Mouse (Mus musculus) olfactory bulb, adult 2 months (tissue): ENCODE measurements around the gene Rpusd2.

Experiments used
- CTCF ChIP-seq: fragments of 200-500 bp; IDR thresholded peaks from 2 replicates; pipeline ENCODE4 v1.5.1; 2012; ENCODE audit warnings: low read depth, mild to moderate bottlenecking, low read length, moderate library complexity; ENCODE audit not compliant: insufficient read depth
- POLR2A ChIP-seq: fragments of 200-500 bp; IDR thresholded peaks from 2 replicates; pipeline ENCODE4 v1.6.1; 2012; ENCODE audit warnings: mild to moderate bottlenecking, low read depth, low read length, moderate library complexity; ENCODE audit not compliant: insufficient read depth

- no peak for TF ChIP-seq CTCF
- no peak for TF ChIP-seq POLR2A
Observed at GRCm38 (mm10) chr2:118995490-118995889, 39.1 kb upstream of the Rpusd2 start.
